Mouse (Mus musculus): ENCODE results near the gene Tex12. TPM values are rescaled to one million over a fixed set of nuclear protein-coding genes. Genes with fewer than 3 reads are reported as not detected.

Tex12 gene
- not detected for total RNA-seq (2021)

- DNase-seq = no peak
Observed at GRCm38 (mm10) chr9:50561145-50561917, at the start of gene Tex12. Tex12 (minus strand) TSS chr9:50561325.

GRCm38 (mm10) chr9:50604338-50604737 lies 43.2 kb upstream of the Tex12 start:
- DNase-seq = no peak

- no peak for DNase-seq
Observed at GRCm38 (mm10) chr9:50603998-50604324, 42.8 kb upstream of the Tex12 start.

- DNase-seq = peak; percentile 94
Observed at GRCm38 (mm10) chr9:50603189-50603997, 42.3 kb upstream of the Tex12 start, which contains the start of the genes Sdhd and Timm8b. Sdhd (minus strand) TSS chr9:50603812. Timm8b (plus strand) TSS chr9:50603910.

- DNase-seq = no peak
Observed at GRCm38 (mm10) chr9:50602055-50602845, 41.1 kb upstream of the Tex12 start.

GRCm38 (mm10) chr9:50601536-50601935 lies 40.4 kb upstream of the Tex12 start:
- DNase-seq = no peak

GRCm38 (mm10) chr9:50596973-50597372 lies 35.8 kb upstream of the Tex12 start:
- no peak for DNase-seq

GRCm38 (mm10) chr9:50594794-50595417 lies 33.8 kb upstream of the Tex12 start:
- DNase-seq = no peak

- DNase-seq = no peak
Observed at GRCm38 (mm10) chr9:50593544-50593943, 32.4 kb upstream of the Tex12 start.

- DNase-seq = no peak
Observed at GRCm38 (mm10) chr9:50592955-50593354, 31.8 kb upstream of the Tex12 start.

- DNase-seq = no peak
Observed at GRCm38 (mm10) chr9:50590856-50591518, 29.9 kb upstream of the Tex12 start.

- DNase-seq = no peak
Observed at GRCm38 (mm10) chr9:50586955-50587354, 25.8 kb upstream of the Tex12 start.

GRCm38 (mm10) chr9:50585145-50585818 lies 24.2 kb upstream of the Tex12 start:
- no peak for DNase-seq

- DNase-seq = no peak
Observed at GRCm38 (mm10) chr9:50580370-50580769, 19.2 kb upstream of the Tex12 start.

- DNase-seq = no peak
Observed at GRCm38 (mm10) chr9:50569599-50570525, 8.7 kb upstream of the Tex12 start.

- DNase-seq = no peak
Observed at GRCm38 (mm10) chr9:50567881-50568280, 6.8 kb upstream of the Tex12 start.

GRCm38 (mm10) chr9:50567372-50567771 lies 6.2 kb upstream of the Tex12 start:
- DNase-seq = no peak

GRCm38 (mm10) chr9:50565940-50566339 lies 4.8 kb upstream of the Tex12 start:
- DNase-seq = no peak

- DNase-seq = no peak
Observed at GRCm38 (mm10) chr9:50565173-50565572, 4.0 kb upstream of the Tex12 start.

- DNase-seq = no peak
Observed at GRCm38 (mm10) chr9:50561918-50562360, 814 bp upstream of the Tex12 start.

Data from layer of hippocampus, postnatal 36 days (tissue).